Mouse (Mus musculus): ENCODE measurements around the gene Fgf14.
"Not testable (repeated sequence)": the region's sequence is repeated elsewhere in the genome, so short reads cannot be mapped to it uniquely, and the experiment has no call there.

The Fgf14 gene

DNA sequence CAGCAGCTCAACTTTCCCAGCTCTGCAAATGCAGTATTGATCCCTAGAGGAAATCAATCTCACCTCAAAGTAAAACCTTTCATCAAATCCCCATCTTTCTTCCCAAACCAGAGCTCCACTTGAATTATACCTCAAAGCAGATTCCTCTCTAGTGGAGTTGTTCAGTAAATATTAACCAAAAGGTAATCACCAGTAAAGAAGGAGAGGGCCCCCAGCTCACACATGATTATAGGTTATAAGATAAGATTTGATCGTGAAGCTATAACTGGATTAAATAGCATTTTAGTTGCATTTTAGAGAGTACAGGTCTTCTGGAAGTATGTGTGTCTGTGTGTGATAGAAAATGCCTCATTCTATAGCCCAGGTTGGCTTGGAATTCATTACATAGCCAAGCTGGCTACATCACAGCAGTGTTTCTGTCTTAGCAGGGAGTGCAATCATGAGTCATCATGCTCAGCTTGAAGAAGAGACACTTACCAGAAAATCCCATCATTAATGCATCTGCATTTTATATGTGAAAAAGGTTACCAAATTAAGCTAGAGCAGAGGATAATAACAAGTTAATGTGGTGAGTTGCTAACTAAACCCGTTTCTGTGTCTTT, 202.8 kb downstream of the Fgf14 start:
- no peak for DNase-seq

DNA sequence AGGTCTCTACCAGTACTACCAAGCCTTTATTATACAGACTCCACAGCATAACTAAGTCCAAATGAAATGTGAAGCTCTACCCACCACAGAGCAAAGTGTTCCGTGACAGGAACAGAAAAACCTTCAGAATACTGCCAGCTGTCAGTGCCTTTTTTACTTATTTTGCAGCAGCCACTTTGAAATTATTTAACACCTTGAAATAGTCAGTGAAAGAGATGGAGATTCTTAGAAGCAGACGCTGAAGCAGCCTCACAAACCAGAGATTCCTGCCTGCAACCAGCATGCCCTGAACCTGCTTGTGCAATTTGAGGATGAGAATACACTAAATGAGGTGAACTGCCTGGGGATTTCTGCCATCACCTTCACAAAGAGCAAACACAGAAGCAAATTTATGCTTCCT, 206.0 kb downstream of the Fgf14 start:
- no peak for DNase-seq

DNA sequence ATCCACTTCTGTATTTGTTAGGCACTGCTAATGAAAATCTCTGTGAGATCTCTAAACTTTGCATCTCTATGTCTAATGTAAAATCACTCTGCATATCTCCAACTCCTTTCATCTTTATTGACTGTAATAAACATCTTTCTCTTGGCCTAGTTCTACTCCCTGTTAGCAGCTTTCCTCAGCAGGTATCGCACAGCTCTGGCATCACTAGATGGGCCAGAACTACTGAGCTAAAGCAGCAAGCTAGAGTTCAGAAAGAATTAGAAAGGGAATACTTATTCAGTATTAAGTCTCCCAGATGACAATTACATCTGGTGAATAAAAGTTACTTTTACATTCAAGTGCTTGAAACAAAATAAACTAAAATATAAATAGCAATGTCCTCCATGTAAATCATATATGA, 221.8 kb downstream of the Fgf14 start:
- no peak for DNase-seq

DNA sequence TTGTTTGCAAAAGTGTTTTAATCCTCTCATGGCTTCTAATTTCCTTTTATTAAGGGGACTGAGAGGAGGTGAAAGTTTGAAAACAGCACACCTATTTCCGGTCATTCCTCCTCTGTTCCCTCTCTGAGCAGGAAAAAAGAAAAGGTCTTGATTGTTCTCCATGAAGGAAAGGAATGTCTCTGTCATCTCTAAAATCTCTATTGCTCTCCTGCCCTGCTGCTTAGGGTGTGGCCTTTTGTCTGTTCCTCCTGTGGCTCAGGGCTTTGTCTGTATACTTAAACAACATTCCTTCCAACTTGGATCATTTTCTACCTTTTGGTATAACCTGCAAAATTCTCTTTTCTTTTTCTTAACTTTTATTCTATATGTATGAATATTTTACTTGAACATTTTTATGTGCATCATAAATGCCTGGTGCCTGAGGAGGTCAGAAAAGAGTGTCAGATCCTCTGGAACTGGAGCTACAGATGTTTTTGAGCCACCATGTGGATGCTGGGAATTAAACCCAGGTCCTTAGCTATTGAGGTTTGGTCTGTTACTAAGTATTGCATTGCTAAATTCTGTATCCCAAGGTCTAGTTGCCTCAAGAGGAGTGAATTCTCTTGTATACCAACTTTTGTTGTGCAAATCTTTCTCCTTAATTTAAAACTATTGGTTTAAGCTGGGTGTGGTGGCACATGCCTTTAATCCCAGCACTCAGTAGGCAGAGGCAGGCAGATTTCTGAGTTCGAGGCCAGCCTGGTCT, 230.7 kb downstream of the Fgf14 start:
- DNase-seq, result no peak

DNA sequence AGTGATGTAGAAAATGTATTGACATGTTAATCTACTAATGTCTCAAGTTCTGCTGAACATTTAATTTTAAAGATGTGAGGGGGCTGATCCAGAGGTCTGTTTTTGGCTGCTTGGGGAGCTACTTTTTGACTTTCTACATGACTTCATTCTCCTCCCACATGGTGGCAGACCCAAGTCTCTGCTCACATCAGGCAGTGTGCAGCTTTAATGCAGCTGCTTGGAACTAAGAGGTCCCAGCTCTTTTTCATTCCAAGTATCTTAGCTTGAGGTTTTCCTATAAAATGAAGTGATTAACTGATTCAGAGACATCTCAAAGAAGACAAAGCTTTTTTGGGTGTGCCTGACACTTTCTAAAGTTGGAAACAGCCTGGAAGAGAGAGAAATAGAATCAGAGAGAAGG, 232.1 kb downstream of the Fgf14 start:
- DNase-seq, result no peak

DNA sequence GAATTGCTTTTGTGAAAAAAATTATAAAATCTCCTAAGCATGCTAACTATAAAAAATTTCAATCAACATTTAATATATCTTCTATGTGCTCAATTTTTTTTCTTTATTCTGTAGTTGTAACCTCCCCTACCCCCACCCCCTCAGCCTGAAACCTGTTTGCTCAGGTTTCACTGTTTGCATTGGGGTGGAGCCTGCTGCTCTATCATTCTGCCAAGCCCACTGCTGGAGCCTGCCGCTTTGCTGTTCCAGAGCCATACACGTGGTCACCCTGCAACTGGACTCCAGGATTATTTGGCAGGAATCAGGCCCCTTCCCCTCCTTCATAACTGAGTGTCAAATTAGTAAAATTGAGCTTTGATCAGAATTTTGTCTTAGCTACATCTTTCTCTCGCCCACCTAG, 237.6 kb downstream of the Fgf14 start:
- DNase-seq, result not testable (repeated sequence)

DNA sequence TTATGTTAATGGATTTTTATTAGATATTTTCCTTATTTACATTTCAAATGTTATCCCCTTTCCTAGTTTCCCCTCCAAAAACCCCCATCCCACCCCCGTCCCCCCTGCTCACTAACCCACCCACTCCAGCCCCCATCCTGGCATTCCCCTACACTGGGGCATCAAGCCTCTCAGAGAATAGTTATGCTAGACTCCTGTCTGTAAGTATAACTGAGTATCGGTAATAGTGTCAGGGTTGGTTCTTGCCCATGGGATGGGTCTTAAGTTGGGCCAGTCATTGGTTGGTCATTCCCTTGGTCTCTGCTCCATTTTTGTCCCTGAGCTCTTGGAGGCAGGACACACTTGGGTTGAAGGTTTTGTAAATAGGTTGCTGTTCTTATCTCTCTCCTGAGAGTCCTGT, 265.0 kb downstream of the Fgf14 start:
- DNase-seq, result no peak

DNA sequence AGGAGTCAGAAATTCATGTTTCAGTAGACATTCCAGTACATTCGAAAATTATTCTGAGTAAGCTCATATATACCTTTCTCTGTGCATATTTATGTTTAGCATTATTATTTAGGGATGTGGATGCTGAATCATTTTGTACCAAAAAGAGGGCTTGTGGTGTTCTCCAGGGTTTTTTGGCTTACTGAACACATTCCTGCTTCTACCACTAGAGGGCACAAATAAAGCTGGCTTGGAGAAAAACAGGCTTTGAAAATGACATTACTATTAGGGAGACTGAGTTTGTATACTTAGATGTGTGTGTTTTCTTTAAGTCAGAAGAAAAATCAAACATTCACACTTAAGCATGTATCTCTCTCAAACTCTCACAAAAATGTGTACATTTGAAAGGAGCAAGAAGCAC, 266.0 kb downstream of the Fgf14 start:
- DNase-seq, result no peak

DNA sequence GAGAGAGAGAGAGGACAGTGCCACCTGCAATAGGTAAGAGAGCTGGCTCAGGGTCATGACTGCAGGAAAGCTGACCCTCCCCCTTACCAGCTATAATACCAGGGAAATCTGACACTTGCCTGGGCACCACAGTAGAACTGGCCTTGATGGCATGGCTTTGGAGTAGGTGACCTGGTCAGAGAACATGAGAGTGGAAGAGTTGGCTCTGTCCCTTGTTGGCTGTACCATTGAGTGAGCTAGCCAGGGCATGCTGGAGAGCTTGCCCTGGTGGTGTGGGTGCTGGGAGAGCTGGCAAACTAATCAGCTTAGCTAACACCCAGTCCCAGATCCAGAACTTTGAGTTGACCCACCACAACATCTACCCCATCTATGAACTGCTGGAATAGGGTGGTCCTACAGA, 348.5 kb downstream of the Fgf14 start:
- DNase-seq, result no peak

DNA sequence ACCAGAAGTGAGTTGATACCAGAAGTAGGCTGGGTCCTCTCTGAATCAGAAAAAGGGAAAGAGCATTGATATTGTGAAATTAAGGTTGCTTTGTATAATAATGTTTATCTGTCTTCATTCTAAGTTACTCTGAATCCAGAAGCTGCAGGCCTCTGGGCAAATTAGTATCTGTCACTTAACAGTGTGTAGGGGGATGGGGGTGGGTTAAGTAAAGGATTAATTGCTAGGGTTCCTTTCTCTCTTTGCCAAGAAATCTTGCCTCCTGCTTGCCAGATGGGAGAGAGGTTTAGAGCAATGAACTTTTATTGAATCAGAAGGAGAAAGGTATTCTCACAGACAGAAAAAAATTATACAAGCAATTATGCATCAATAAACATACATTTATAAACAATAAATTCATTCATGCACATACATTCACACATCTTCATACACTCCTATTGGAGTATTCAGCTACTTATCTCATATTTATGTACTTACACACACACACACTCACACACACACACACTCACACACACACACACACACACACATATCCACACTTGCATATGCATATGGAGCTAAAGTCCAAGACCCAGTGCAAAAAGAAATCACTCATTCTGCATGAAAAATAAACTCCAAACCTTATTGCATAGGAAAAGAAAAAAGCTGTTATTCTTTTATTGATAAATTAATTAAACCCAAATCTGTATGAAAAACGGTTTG, 357.8 kb downstream of the Fgf14 start:
- DNase-seq, result no peak

DNA sequence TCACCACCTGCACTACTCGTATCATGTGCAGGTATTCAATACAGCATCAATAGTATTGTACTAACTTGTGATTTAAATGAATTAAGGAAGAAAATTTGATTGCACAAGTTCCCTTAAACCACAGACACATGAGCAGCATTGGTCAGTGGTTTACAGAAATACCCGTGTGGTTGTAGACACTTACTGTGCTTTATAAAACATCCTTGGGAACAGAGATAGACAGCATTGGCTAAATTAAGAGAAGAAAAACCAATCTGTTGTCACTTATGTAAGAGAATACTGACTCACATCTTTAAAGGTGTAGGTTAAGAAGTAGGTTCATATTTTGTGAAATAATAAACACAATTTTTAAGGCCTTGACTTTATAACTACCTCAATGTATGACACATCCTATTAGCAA, 361.4 kb downstream of the Fgf14 start:
- DNase-seq, result no peak

DNA sequence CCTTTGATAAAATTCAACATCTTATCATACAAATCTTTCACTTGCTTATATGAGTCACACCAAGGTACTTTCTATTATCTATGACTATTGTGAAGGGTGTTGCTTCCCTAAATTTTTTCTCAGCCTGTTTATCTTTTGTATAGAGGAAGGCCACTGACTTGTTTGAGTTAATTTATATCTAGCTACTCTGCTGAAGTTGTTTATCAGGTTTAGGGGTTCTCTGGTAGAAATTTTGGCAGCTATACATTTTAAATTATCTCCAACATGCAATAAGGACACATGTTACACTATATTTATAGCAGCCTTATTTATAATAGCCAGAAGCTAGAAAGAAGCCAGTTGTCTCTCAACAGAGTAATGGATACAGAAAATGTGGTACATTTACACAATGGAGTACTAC, 389.9 kb downstream of the Fgf14 start:
- DNase-seq, result no peak

DNA sequence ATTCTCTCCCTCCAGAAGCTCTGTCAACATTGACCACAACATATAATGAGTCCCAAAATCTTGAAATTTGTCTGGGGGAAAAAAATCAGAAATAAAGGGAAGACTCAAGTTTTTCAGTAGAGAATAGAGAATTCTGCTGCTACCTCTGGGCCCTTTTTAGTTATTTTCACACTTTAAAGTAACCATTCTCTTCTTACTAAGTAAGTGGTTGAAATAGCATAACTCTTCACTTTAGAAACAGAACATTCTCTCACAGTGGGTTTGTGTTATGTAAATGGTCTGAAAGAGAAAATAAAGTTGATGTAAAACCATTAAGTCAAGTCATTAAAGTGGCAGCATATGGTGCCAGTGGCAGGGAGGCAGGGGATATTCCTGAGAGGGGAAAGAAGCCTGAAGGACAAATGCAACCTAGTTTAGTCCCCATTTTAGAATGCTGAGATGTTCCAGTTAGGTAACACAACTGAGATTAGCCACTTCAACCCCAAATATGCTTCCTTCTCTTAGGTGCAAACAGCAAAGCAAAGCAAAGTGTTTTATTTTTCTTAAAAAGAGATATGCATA, 398.5 kb downstream of the Fgf14 start:
- DNase-seq, result no peak

DNA sequence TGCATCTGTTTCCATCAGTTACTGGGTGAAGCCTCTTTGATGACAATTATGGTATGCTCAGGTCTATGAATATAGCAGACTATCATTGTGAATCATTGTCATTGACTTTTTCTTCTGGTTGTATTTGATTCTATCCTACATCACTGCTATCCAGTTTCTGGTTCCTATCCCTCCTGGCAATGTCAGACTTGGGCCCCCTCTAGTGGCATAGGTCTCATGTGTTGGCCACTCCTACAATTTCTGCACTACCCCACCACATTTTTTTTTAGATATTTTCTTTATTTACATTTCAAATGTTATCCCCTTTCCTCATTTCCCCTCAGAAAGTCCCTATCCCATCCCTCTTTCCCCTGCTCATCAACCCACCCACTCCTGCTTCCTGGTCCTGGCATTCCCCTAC, 409.9 kb downstream of the Fgf14 start:
- DNase-seq, result no peak

DNA sequence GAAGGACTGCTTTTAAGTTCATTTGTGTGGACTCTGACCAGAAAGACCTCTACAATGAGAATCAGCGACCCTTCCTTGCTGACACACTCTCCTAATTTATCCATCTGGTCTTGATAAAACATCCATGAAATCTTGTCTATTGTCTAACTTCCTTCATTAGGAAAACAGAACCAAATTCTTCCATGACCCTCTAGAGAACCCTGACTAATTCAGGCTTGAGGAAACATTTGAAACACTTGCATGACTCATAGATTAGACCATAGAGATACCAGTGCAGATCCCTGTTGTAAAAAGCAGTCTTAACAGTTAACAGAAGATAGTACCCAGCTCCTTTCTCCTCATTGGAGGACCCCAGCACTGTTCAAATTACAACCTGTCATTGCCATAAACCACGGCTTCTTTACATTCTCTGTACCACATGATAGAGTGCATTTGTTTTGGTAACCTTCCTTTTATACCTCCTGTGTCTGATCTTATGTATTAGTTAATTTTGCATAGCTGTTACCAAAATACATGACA, 412.3 kb downstream of the Fgf14 start:
- DNase-seq, result no peak

DNA sequence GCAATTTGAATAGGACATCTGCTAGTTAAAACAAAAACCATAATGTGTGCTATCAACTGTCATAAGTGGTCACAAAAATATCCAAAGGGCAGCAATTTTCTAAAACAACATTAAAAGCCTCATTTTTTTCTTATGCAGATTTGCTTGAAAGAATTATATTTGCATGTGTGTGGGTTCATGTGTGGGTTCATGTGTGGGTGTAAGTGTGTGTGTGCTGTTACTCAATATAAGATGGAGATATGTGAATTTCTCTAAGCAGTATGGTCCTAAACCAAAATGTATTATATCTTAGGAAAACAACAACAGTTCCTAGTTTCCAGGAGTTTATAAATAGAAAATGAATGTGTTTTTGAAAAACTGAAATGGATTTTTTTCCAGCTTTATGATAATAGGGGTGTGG, 413.7 kb downstream of the Fgf14 start:
- no peak for DNase-seq

DNA sequence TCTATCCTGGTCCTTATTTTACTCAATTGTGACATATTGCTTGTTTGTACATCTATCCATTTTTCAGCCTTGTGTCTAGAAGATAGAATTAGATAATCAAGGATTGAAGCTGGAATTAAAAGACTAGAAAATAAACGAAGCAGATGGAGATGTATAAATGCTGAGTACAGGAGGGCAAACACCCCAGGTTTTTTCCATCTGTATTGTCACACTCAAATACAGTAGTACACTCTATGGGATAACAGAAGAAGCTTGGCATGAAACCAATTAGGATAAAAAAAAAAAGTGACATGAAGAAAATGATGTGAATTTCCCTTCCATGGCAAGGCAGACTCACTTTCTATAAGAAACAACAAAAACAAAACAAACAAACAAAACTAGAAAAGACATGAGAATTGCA, 429.4 kb downstream of the Fgf14 start:
- no peak for DNase-seq

DNA sequence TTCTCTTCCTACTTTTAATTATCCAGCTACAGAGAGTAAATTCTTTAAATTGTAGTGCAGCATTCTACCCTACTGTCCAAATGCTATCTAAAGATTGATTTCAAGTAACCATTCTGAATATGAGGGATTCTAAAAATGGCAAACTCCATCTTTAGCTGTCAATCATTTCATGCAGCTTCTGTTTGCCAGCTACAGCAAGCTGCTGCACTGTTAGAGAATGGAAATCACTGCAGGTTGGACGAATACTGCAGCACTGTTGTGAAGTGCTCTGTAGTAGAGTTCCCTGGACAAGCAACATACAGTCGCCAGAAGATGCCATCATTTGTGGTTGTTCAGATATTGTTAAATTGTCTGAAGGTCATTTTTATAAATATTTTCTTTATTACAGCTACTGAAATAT, 453.5 kb downstream of the Fgf14 start:
- no peak for DNase-seq

DNA sequence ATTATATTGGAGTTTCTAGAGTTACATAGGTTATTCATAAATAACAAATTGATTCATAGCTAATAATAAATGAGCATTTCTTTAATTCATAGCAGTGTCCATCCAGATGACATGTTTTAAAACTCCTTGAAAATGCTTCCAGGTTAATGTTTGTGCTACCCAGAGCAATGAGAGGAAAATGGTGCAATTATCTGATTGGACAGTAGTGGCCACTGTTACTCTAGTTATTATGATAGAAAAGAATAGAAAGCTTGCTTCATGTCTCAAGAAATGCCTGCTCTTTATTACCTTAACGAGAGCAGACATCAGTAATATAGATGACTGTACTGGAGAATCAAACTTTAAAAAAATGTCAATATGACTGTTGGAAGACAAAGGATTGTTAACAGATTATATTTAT, 454.5 kb downstream of the Fgf14 start:
- DNase-seq, result no peak

DNA sequence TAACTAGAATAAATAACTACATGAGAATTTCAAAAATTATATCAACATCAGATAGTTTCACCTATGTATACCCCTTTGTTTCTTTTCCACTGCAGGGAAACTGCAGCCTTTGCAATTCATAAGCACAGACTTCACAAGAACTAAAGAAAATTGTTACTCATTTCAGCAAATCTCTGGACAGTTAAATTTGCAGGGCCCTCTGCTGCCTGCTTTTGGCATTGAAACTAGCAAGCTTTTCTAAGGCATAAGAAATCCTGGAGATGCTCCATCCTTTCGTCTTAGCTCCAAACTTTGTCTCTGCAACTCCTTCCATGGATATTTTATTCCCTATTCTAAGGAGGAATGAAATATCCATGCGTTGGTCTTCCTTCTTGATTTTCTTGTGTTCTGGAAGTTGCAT, 455.9 kb downstream of the Fgf14 start:
- no peak for DNase-seq

DNA sequence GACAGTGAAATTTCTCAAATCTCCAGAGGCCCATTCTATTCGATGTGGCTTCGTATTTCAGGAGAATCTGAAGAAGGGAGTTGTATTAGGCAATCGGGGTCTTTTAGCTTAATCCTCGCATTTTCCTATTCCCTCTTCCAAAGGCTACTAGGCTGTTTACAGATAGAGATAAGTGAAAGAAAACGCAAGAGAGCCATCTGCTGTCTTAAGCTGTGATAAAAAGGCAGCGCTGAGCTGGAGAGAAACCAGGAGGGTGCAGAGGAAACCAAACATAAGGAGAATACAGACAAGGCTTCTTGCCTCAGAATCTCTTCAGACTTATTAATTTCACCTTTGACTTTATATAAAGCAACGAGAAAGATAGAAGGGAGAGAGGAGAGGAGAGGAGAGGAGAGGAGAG, 481.1 kb downstream of the Fgf14 start:
- DNase-seq, result no peak

DNA sequence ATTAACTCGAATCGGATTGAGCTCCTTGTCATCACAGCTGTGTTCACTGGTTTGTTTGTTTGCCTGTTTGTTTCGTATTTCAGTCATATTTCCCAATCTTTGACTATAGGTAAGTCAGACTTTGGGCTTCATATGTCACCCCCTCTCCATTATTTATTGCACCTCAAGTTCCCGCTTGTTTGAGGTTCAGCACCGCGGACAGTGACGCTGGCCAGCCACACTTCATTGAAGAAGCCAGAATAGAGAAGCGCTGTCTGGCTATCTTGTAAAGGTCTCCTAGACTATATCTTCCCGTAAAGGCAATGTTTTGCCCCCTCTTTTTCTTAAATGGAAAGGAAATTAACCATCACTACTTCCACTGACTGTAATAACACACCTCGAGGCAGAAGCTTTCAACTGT, 481.6 kb downstream of the Fgf14 start:
- DNase-seq, result no peak

DNA sequence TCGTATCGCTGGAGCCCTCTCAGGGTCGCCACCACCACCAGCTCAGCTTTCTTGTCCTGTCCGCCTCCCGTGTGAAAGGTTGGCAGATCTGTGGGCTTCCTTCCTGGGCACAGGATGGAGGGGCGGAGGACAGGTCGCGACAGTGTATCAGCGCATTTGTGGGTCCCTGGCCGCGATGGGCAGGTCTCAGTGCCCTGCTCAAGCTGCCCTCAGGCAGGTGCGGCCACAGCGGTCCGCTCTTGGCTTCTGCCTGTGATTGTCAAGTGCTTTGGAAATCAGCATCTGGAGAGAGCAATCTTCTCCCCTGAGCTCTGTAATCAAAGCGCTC, 484.1 kb downstream of the Fgf14 start:
- DNase-seq, result no peak
